Mouse (Mus musculus) adrenal gland, adult 2 months (tissue): ENCODE data around the gene Draxin. TPM values are rescaled to one million over a fixed set of nuclear protein-coding genes. Genes with fewer than 3 reads are reported as not detected.
"Not testable (repeated sequence)": the region's sequence is repeated elsewhere in the genome, so short reads cannot be mapped to it uniquely, and the experiment has no call there.

ENCODE experiments used
- DNase-seq: peaks from one replicate; pipeline ENCODE4 v3.0.0; 2021
- polyA plus RNA-seq: library from polyadenylated mRNA; depleted of rRNA; stranded (reverse); fragments of >200 nt; gene quantifications from 2 replicates; pipeline ENCODE4 v1.2.3, GENCODE M21; 2012
- total RNA-seq, 2 experiments: library from RNA; stranded (reverse); gene quantifications; 2 replicates each; pipeline ENCODE4 v1.2.3; 2021

Gene Draxin
- total and polyA plus RNA-seq, 3 experiments, result 0.07 to 0.14 (median 0.14) TPM

DNA sequence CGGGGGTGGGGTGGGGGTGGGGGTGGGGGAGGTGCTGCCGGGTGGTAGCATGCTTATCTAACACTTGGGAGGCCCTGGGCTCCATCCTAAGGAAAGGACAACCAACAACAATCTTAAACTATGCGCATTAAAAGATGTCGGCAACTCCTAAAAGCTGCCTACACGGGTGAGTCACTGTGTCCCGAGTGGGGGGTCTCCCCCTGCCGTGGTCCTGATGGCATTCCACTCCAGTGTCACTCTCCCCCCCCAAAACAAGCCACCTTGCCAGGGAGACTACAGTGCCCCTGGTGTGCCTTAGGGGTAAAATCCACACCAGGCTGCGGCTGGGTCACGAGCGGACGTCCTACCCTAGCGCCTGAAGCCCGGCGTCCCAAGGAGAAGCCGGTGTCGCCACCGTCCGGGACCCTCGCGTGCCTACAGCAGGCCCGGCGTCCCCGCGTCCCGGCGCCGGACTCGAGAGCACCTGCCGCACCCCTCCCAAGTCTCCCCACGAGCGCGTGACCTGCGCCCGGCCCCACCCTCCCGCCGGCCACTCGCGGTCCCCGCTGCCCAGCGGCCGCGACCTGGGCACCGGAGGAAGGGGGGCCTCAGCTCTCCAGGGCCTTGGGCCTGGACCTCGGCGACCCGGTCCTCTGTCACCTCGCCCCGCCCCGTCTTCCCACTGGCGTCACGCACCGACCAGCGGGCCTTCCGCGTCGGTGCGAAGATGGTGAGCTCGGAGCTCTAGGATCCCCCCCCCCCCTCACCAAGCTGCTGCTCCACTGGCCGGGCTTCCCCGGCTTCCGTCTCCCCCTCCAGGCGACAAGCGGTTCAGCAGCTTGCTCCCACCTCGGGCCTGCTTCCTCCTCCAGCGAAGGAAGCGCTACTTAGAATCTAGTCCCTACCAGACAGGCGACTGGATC is 21.0 kb upstream of the Draxin start, which contains the start of gene Fbxo6:
TSS of gene Fbxo6 (minus strand) at position 874 of the 902 bp plus-strand sequence.
- peak; percentile 94 for DNase-seq

DNA sequence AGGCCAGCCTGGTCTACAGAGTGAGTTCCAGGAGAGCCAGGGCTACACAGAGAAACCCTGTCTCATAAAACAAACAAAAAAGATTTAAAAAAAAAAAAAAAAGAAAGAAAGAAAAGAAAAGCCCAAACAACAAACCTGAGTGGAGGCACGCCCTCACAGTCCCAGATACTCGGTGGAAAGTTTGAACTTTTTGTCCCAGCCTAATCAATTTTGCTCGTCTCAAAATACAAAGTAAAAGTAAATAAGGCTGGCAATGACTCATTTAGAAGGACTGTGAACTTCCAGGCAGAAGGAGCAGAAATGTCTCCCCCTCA is 20.4 kb upstream of the Draxin start:
- no peak for DNase-seq

GRCm38 (mm10) chr4:148150242-148150641 is 19.7 kb upstream of the Draxin start:
- DNase-seq, result no peak

- no peak for DNase-seq
These were observed 19.0 kb upstream of the Draxin start for GRCm38 (mm10) chr4:148149540-148149939.

DNA sequence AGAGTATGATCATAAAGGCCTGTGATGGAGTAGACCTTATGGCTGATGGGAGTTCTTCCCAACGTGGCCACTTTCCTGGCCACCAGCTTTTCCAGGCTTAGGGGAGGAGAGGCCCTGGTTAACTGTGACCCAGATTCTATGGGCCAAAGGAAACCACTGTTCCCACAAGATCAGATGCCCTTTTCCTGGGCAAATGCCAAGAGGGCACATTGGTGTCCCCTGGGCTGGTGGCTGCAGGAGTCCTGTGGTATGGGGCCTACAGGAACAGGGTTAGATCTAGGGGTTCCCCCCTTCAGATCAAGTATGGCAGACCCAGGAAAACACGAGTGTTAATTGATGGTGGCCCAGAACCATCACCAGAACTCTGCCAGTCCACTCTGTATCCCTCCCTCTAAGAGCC is 17.2 kb upstream of the Draxin start:
- DNase-seq, result no peak

DNA sequence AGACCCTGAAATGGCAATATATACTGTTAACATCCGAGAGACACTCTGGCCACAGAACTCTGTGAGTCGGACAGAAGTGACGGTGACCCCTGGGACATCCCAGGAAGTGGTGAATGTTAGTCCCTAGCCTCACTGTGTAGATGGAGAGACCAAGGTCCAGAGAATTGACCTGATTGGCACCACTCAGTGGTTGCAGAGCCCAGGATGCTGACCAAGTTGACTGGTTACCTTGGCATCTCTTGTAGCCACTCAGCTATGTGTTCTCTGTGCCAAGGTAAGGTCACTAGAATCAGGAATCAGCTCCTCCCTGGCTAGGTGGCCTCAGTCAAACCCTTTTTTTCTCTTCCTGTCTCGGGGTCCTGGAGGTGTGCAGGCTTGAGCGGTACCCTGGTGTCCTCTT is 13.2 kb upstream of the Draxin start:
- DNase-seq, result no peak

GRCm38 (mm10) chr4:148140098-148141011 is 9.9 kb upstream of the Draxin start:
- peak; percentile 94 for DNase-seq

DNA sequence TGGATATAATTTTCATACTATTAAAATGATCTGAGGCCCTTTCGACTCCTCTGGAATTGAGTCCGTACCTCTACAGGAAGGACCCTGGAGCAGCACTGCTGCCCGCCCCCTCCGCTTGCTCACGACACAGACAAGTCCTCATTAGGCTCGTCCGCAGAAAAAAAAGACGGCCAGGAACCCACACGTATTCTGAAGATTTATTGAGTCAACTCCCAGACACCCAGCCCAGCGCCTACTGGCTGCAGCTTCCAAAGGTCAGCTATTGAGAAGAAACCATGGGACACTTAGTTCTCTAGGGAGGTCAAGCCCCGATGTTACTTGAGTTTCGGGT is 9.2 kb upstream of the Draxin start:
- no peak for DNase-seq

GRCm38 (mm10) chr4:148137503-148137902 is 7.0 kb upstream of the Draxin start:
- DNase-seq, result no peak

GRCm38 (mm10) chr4:148134988-148135387 is 4.5 kb upstream of the Draxin start:
- DNase-seq, result no peak

DNA sequence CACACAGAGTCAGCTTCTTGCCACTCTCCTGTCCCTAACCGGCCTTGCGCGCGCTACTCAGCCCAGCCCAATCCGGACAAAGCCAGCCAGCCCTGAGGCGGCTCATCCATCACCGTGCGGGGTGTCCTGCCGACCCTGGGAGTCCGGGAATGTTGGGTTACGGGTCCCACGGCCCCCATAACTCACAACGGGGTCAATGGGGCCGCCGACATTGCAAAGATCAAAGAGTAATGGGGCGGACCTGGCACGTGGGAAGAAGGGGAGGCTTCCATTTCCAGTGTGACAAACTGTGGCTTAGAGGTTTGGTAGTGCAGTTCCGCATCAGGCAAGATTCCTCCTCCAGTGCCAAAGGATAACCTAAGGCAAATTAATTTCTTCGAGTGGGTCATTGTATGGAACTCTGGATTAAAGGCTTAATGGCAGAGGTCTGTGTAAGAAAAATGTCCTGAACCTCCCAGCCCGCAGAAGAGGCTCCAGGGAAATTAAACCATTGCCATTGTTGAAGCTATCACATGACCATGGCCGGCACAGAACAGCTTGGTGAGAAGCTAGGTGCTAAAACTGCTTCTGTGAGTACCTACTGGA is 1.1 kb upstream of the Draxin start:
- peak; percentile 39 for DNase-seq

- no peak for DNase-seq
These were observed 365 bp downstream of the Draxin start, which contains the start of gene Mad2l2 for GRCm38 (mm10) chr4:148130133-148130532. Mad2l2 (plus strand) TSS chr4:148130384.

- no peak for DNase-seq
These were observed 1.8 kb downstream of the Draxin start for GRCm38 (mm10) chr4:148128672-148129071.

DNA sequence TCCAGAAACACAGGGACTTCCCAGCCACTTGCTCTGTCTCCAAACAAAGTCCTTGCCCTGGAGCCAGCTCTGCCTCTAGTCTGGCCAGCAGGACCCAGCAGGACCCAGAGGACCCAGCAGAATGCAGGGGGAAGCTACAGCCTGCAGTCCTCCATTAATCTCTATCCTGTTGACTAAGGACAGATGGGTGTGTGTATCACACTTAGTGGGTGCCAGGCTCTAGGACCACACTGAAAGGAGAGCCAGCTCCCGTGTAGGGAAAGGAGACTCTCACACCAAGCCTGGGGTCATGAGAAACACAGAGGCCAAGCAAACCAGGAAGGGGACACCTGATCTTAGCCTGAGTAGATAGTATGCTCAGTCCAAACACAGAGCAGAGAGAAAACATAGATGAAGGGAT is 2.3 kb downstream of the Draxin start:
- no peak for DNase-seq

DNA sequence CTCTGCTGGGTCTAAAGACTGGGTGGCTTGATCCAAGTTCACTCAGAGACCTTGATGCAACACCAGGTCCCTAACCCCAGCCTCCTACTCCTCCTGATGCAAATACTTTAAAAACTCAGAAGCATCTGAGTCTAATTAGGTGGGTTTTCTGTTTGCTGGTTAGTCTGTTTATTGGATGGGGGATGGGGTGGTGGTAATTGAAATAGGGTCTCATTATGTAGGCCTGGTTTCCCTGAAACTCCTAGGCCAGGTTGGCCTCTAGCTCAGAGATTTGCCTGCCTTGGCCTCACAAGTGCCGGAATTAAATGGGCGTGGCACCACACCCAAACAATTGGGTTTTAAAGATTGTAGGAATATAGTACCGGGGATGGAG is 7.8 kb downstream of the Draxin start:
- no peak for DNase-seq

- DNase-seq, result no peak
These were observed 8.4 kb downstream of the Draxin start for GRCm38 (mm10) chr4:148121982-148122693.

DNA sequence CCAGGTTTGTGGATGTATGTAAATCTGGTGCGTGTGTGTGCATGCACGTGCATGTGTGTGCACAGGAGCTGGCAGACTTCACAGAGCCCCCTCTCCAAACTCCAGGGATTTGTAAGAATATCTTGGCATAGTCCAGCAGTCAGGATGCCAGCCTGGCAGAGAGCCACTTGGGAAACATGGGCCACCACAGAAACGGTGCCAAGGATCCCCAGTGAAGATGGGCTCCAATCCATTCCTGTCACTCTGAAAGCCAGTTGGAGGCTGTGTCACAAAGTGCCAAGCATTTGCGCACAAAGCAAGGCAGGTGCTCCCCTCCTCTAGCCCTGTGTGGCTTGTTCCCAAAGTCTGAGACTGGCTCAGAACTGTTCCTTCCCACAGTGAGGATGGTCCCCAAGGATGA is 9.1 kb downstream of the Draxin start:
- DNase-seq, result no peak

DNA sequence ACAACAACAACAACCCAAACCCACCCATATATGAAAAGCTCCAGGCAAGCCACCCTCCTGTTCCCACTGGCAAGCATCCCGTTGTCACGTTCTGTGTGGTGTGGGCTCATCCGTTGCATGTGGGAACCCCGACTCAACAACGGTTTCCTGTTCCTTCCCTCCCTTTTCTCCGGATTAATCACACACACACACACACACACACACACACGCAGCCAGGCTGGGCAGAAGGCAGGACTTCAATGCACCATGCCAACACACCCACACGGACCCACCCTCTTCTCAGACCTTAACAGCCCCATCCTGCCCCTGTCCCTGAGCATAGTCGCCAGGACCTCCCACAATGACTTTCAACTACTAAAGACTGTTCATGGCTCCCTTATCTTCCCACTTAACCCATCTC is 9.9 kb downstream of the Draxin start:
- no peak for DNase-seq

DNA sequence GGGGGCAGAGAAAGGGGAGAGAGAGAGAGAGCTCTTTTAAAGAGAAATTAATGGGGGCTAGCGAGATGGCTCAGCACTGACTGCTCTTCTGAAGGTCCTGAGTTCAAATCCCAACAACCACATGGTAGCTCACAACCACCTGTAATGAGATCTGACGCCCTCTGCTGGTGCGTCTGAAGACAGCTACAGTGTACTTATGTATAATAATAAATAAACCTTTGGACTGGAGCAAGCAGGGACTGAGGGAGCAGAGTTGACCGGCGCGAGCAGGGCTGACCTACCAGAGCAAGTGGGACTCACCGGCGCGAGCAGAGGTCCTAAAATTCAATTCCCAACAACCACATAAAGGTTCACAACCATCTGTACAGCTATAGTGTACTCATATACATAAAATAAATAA is 10.9 kb downstream of the Draxin start:
- not testable (repeated sequence) for DNase-seq

DNA sequence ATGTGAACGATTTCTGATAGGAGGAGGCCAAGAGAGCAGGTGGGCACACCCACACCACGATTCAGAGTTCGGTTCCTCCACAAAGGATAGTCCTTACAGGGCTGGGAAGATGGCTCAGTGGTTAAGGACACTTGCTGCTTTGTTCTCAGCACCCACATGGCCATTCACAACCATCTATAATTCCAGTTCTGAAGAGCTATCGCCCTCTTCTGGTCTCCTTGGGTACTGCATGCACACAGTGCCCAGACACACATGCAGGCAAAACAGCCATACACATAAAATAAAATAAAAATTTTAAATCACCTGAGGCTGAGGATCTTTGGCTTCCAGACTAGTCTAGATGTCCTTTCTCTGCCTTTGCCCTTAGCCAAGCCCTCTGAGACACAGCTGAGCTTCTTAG is 13.1 kb downstream of the Draxin start:
- no peak for DNase-seq

DNA sequence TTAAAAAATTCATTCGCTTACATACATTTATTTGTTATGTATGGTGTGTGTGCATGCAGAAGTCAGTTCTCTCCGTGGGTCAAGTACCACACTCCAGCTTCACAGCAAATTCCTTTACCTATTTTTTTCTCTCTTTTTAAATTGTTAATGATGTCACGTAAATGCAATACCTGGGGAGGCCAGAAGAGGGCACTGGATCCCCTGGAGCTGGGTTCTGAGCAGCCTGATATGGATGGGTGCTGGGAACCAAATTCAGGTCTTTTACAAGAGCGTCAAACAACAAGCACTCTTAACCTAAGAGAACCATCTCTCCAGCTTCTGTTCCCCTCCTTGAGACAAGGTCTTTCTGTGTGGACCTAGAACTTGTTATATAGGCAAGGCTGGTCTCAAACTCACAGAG is 13.8 kb downstream of the Draxin start:
- DNase-seq, result no peak

- no peak for DNase-seq
These were observed 15.0 kb downstream of the Draxin start for GRCm38 (mm10) chr4:148115467-148115866.
